Mouse (Mus musculus) hindbrain, postnatal 0 days (tissue): ENCODE data around the gene Snx1. TPM values are rescaled to one million over a fixed set of nuclear protein-coding genes. Genes with fewer than 3 reads are reported as not detected.

Source experiments
- ATAC-seq: fragments of 200-750 bp; cut with Nextera tagmentation; 2 replicates; pipeline ENCODE4 v1.8.0; 2017; ENCODE audit warnings: mild to moderate bottlenecking, moderate TSS enrichment, moderate library complexity
- DNase-seq: peaks from one replicate; pipeline ENCODE4 v3.0.0-alpha.2; 2015; ENCODE audit warnings: low spot score
- H3K27ac ChIP-seq: fragments of 300-500 bp; sonication (generic); 2 replicates; pipeline ENCODE4 v1.5.1; 2014; ENCODE audit warnings: mild to moderate bottlenecking
- H3K27me3 ChIP-seq: fragments of 300-500 bp; sonication (generic); 2 replicates; pipeline ENCODE4 v1.6.1; 2014; ENCODE audit warnings: low read length, mixed read lengths; ENCODE audit not compliant: insufficient read depth
- H3K36me3 ChIP-seq: fragments of 300-500 bp; sonication (generic); 2 replicates; pipeline ENCODE4 v1.6.1; 2014; ENCODE audit warnings: low read length, mixed read lengths; ENCODE audit not compliant: insufficient read depth
- H3K4me1 ChIP-seq: fragments of 300-500 bp; sonication (generic); 2 replicates; pipeline ENCODE4 v1.6.1; 2014; ENCODE audit warnings: antibody characterized with exemption, low read length, mixed read lengths; ENCODE audit not compliant: insufficient read depth
- H3K4me2 ChIP-seq: fragments of 300-500 bp; sonication (generic); 2 replicates; pipeline ENCODE4 v1.6.1; 2014; ENCODE audit warnings: low read depth, mild to moderate bottlenecking, low read length, moderate library complexity, mixed read lengths
- H3K4me3 ChIP-seq: fragments of 300-500 bp; sonication (generic); 2 replicates; pipeline ENCODE4 v1.5.1; 2014; ENCODE audit warnings: low read length
- H3K9ac ChIP-seq: fragments of 300-500 bp; sonication (generic); replicated peaks from 2 replicates; pipeline ENCODE4 v1.6.1; 2014; ENCODE audit warnings: mild to moderate bottlenecking, low read length, moderate library complexity, mixed read lengths
- H3K9me3 ChIP-seq: fragments of 300-500 bp; sonication (generic); 2 replicates; pipeline ENCODE4 v1.6.1; 2016; ENCODE audit warnings: low read length, mixed read lengths
- CTCF ChIP-seq: IDR thresholded peaks from 2 replicates; pipeline ENCODE4 v1.5.1; 2016; ENCODE audit warnings: antibody characterized with exemption, control low read depth, low read depth
- WGBS: fragments of 180-500 bp; shearing (Covaris S2); extraction: QIAGEN DNeasy Blood & Tissue Kit; methylation state at CpG from one replicate; pipeline ENCODE4 v1.1.7; 2014; 5-methylcytosine and 5-hydroxymethylcytosine counted together
- polyA plus RNA-seq: library from polyadenylated mRNA; unstranded; fragments of >200 nt; fragmentation: Nextera tagmentation; extraction: Ambion mirVana; gene quantifications from 2 replicates; pipeline ENCODE4 v1.2.1, GENCODE M21; 2015
- total RNA-seq: library from RNA; depleted of rRNA; stranded (reverse); fragments of >200 nt; gene quantifications from 2 replicates; pipeline ENCODE4 v1.2.3, GENCODE M21; 2014

Gene Snx1
- total and polyA plus RNA-seq, 2 experiments from 2014 or later = 47.3 to 50.4 TPM

DNA sequence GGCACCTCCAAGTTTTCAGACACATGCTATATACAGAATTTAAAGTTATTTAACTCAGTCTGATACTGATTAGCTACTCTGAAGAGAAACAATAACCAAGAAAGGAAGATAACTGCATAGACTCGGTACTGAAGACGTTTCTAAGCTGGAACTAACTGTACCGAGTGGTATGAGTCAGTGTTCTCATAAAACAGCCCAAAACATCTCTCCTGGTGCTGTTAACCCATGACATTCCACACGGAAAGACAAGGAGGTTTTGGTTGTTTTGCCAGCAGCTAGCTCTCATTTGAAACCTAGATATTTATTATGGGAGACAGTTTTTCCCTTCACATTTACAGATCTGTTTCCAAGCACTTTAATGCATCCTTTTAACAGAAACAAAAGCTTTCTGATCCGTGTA, 2.7 kb downstream of the Snx1 start:
- no peaks in the 10 kb centered on the region for H3K27me3 ChIP-seq
- no peaks in the 10 kb centered on the region for H3K36me3 ChIP-seq
- DNase-seq = no peak
- WGBS = 8% methylated on average over 5 of the region's 5 CpGs
- peaks cover 18% of the 10 kb centered on the region for H3K4me1 ChIP-seq
- H3K27ac ChIP-seq = peak overlapping the region; percentile 89; the same call in 1 of the 2 replicates
- H3K4me2 ChIP-seq = peak overlapping the region; percentile 75
- H3K9ac ChIP-seq = peak overlapping the region; percentile 84
- H3K9me3 ChIP-seq = no peaks in the 10 kb centered on the region
- no peak for ATAC-seq
- TF ChIP-seq CTCF = no peak
- H3K4me3 ChIP-seq = peak overlapping the region; percentile 83

DNA sequence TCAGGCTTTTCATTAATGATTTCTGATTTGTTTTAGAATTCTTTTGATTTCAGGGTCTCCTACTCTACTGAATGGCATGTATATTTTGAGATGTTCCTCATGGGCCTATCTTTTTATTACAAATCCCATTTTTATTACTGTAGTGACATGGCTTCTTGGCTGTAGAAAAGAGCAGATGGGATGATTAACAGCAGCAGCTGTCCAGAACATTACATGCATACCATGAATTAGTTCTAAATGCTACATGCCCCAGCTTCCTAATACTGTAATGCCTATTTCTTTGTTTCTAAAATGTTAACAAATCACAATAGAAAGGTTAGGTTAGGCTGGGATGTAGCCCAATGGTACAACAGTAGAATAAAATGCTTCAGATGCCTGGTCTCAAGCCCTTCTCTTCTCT, 5.0 kb downstream of the Snx1 start:
- Histone ChIP-seq H3K36me3 (no peaks in the 10 kb centered on the region), H3K27me3 (no peaks in the 10 kb centered on the region), H3K9me3 (no peaks in the 10 kb centered on the region), H3K9ac (no peak overlapping the region), H3K4me3 (no peak overlapping the region), H3K27ac (0 out of 2 replicates have a peak overlapping the region, but pooled peaks have one; percentile 3), H3K4me1 (peaks cover 9% of the 10 kb centered on the region), H3K4me2 (no peak overlapping the region)
- no peak for ATAC-seq
- no peak for TF ChIP-seq CTCF
- no peak for DNase-seq

DNA sequence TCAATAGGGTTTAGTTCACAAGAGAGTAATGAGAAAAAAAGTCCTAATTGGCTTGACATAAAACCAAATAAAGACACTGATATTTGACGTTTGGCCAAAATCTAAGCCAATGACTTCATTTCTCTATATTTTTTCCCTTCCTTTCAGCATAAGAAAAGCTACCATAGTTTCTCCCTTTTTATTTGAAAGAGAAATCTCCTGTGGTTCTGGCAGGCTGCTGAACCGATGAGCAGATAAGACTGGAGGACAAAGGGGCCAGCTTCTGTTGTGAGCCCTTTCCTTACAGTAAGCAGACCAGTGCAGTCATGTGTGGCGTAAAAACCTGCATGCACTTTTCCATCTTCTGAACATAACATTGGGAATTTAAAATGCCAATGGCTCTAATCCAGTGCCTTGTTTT, 5.4 kb downstream of the Snx1 start:
- 51% methylated on average over 3 of the region's 3 CpGs for WGBS

DNA sequence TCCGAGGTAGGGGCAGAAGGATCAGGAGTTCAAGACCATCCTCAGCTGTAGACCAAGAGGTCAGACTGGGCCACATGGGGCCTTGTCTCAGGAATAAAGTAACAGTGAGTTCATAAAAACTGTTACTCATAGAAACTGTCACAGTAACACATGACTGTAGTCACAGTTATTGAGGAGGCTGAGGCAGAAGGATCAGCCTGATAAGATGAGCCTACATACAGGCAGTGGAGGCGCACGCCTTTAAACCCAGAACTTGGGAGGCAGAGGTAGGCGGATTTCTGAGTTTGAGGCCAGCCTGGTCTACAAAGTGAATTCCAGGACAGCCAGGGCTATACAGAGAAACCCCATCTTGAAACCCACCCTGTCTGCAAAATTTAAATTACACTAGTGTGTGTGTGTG, 6.3 kb downstream of the Snx1 start:
- Histone ChIP-seq H3K9me3 (no peaks in the 10 kb centered on the region), H3K4me3 (no peak overlapping the region), H3K27ac (no peak overlapping the region), H3K9ac (no peak overlapping the region), H3K27me3 (no peaks in the 10 kb centered on the region), H3K4me1 (peaks cover 5% of the 10 kb centered on the region), H3K4me2 (no peak overlapping the region), H3K36me3 (no peaks in the 10 kb centered on the region)
- DNase-seq = no peak
- WGBS = 96% methylated on average over 4 of the region's 4 CpGs
- no peak for TF ChIP-seq CTCF
- ATAC-seq = no peak

More for the DNA sequence above, 5.4 kb downstream of the Snx1 start:
- ATAC-seq = no peak
- Histone ChIP-seq H3K36me3 (no peaks in the 10 kb centered on the region), H3K27ac (0 out of 2 replicates have a peak overlapping the region, but pooled peaks have one; percentile 3), H3K9me3 (no peaks in the 10 kb centered on the region), H3K27me3 (no peaks in the 10 kb centered on the region), H3K4me1 (peaks cover 9% of the 10 kb centered on the region), H3K4me3 (no peak overlapping the region), H3K9ac (no peak overlapping the region), H3K4me2 (no peak overlapping the region)
- no peak for TF ChIP-seq CTCF
- no peak for DNase-seq

DNA sequence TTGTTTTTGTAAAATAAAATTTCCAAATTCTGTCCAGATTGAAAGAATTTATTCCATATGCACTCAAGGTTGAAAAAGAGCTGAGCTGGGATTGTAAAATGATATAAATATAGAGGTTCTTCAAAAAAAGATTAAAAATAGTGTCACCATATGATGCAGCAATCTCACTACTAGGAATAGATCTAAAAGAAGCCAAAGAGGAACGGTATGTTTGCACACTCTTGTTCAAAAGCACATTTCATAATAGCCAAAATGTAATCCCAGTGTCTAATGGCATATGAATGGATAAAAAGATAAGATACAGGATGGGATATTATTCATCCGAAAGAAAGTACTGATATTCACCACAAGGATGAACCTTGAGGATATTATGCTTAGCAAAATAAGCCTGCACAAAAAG, 6.9 kb downstream of the Snx1 start:
- DNase-seq = no peak
- no peaks in the 10 kb centered on the region for H3K9me3 ChIP-seq
- TF ChIP-seq CTCF = no peak
- H3K9ac ChIP-seq = no peak overlapping the region
- no peak overlapping the region for H3K27ac ChIP-seq
- H3K4me2 ChIP-seq = no peak overlapping the region
- 94% methylated on average over 2 of the region's 2 CpGs for WGBS
- no peaks in the 10 kb centered on the region for H3K36me3 ChIP-seq
- peaks cover 5% of the 10 kb centered on the region for H3K4me1 ChIP-seq
- no peak overlapping the region for H3K4me3 ChIP-seq
- ATAC-seq = no peak
- H3K27me3 ChIP-seq = no peaks in the 10 kb centered on the region

DNA sequence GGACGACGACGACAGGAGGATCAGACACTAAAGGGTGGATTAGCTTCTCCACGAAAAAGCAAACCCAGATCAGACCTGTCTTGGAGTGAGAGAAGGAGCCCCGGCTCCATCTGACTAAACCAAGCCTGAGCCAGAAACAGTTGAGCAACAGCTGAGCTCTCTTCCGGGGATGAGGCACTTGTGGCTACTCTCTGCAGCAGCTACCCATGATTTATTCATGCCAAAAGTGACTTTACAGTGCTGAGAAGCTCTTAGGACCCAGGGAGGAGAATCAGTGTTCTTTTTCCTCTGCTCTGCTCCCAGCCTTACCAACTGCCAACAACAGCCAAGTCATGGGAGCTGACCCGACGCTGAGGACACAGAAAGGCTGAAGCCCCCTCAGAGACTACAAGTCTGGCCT, 9.5 kb downstream of the Snx1 start:
- no peak for DNase-seq
- Histone ChIP-seq H3K9ac (no peak overlapping the region), H3K4me3 (no peak overlapping the region), H3K36me3 (no peaks in the 10 kb centered on the region), H3K4me2 (no peak overlapping the region), H3K4me1 (no peaks in the 10 kb centered on the region; the same call in 1 of the 2 replicates), H3K9me3 (no peaks in the 10 kb centered on the region), H3K27ac (peak overlapping the region; percentile 16; the same call in 1 of the 2 replicates), H3K27me3 (no peaks in the 10 kb centered on the region)
- no peak for ATAC-seq
- no peak for TF ChIP-seq CTCF
- 50% methylated on average over 8 of the region's 8 CpGs for WGBS

DNA sequence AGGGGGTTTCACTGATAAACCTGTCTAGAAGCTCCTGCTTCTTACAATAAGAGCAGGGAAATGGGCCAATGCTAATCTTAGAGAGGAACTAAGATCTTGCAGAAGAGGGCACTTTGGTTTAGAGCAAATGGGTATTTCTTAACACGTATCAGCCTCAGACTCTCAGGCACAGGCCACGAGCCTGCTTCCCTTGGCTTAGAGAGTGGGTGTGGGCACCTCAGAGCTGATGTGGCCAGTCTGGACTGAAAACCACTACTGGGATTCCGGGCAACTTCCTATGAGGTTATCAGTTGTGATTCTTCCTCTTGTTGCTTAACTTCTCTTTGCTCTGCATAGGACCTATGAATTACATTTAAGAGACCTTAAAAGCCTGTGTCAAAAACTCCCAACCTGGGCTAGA, 12.0 kb downstream of the Snx1 start:
- Histone ChIP-seq H3K36me3 (no peaks in the 10 kb centered on the region), H3K4me1 (no peaks in the 10 kb centered on the region; the same call in 1 of the 2 replicates), H3K27ac (no peak overlapping the region), H3K27me3 (no peaks in the 10 kb centered on the region), H3K4me2 (no peak overlapping the region), H3K9me3 (no peaks in the 10 kb centered on the region), H3K9ac (no peak overlapping the region), H3K4me3 (no peak overlapping the region)
- DNase-seq (no peak), ATAC-seq (no peak)
- no peak for TF ChIP-seq CTCF
- 96% methylated on average over 3 of the region's 3 CpGs for WGBS
